Mouse (Mus musculus) bone marrow macrophage, adult 2 months (primary cell): ENCODE measurements around the gene Vmn1r222. TPM values are rescaled to one million over a fixed set of nuclear protein-coding genes. Genes with fewer than 3 reads are reported as not detected.

Source experiments
- H3K27ac ChIP-seq: 2 replicates; pipeline ENCODE4 v1.5.1; 2012; ENCODE audit warnings: low read depth, low read length; ENCODE audit not compliant: insufficient read depth
- H3K4me1 ChIP-seq: 2 replicates; pipeline ENCODE4 v1.6.1; 2012; ENCODE audit warnings: low read length; ENCODE audit not compliant: control insufficient read depth, insufficient read depth
- H3K4me3 ChIP-seq: 2 replicates; pipeline ENCODE4 v1.5.1; 2012; ENCODE audit warnings: mild to moderate bottlenecking, low read length, moderate library complexity; ENCODE audit not compliant: insufficient read depth
- CTCF ChIP-seq: IDR thresholded peaks from 2 replicates; pipeline ENCODE4 v1.5.1; 2012; ENCODE audit warnings: low read depth, mild to moderate bottlenecking, low read length, moderate library complexity
- POLR2A ChIP-seq: IDR thresholded peaks from 2 replicates; pipeline ENCODE4 v1.6.1; 2012; ENCODE audit warnings: mild to moderate bottlenecking, low read depth, low read length, borderline replicate concordance
- polyA plus RNA-seq: library from polyadenylated mRNA; stranded (reverse); fragments of >200 nt; gene quantifications from 2 replicates; pipeline ENCODE4 v1.2.4, GENCODE M21; 2012; ENCODE audit not compliant: missing spikeins, insufficient read depth, insufficient read length

The Vmn1r222 gene
- polyA plus RNA-seq, 1 experiment = not detected

- Histone ChIP-seq H3K4me1 (no peaks in the 10 kb centered on the region), H3K4me3 (no peak within 1 kb of the TSS), H3K27ac (no peak within 1 kb of the TSS)
- TF ChIP-seq CTCF = no peak
- TF ChIP-seq POLR2A = no peak
These were observed 47.9 kb downstream of the Vmn1r222 start, which contains the start of gene Vmn1r220 for GRCm38 (mm10) chr13:23187875-23188274. Gene Vmn1r220, minus strand, starts transcription at chr13:23187975.

Other genes with a start within 250 kb of the Vmn1r222 start
- not detected in 2 replicates for gene Vmn1r213, start 228.3 kb downstream of the Vmn1r222 start, polyA plus RNA-seq
- not detected in 2 replicates for gene Vmn1r214, start 205.5 kb downstream of the Vmn1r222 start, polyA plus RNA-seq
- not detected in 2 replicates for gene Vmn1r215, start 167.9 kb downstream of the Vmn1r222 start, polyA plus RNA-seq
- gene Vmn1r217, start 117.7 kb downstream of the Vmn1r222 start, polyA plus RNA-seq = not detected in 2 replicates
- gene Vmn1r218, start 102.8 kb downstream of the Vmn1r222 start, polyA plus RNA-seq = 0.07 and 0.16 TPM in 2 replicates
- not detected in 2 replicates for gene Vmn1r219, start 76.6 kb downstream of the Vmn1r222 start, polyA plus RNA-seq
- gene Vmn1r220, start 48.0 kb downstream of the Vmn1r222 start, polyA plus RNA-seq = not detected in 2 replicates
- 0.09 and 0.13 TPM in 2 replicates for gene Vmn1r221, start 21.8 kb downstream of the Vmn1r222 start, polyA plus RNA-seq
- gene Vmn1r223, start 11.2 kb upstream of the Vmn1r222 start, polyA plus RNA-seq = not detected in 2 replicates
- 14.9 and 16.4 TPM in 2 replicates for gene Zfp322a, start 133.3 kb upstream of the Vmn1r222 start, polyA plus RNA-seq
- gene Abt1, start 187.9 kb upstream of the Vmn1r222 start, polyA plus RNA-seq = 4.8 and 4.9 TPM in 2 replicates
- gene Btn1a1, start 230.0 kb upstream of the Vmn1r222 start, polyA plus RNA-seq = not detected in 2 replicates